Mouse (Mus musculus): Measurements from ENCODE around the gene Kctd15. TPM values are rescaled to one million over a fixed set of nuclear protein-coding genes. Genes with fewer than 3 reads are reported as not detected.

Kctd15 gene
- polyA plus RNA-seq, 1 experiment: not detected

DNA sequence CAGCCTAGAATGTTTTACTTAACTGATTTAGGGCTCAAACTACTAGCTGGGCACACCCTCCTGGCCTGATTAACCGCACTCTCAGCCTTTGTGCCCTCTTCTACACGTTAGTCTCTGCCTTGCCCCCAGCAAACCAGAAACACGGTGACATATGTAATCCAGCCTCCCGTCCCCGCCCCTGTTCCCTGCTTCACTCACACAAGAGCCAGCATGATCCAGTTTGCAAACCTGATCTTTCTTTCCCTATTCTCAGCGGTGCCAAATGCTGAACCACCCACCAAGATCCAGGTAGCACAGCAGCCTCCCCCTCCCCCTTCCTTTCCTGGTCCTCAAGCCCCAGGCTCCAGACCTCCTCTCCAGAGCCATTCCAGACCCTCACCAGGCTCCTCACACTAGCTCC is 13.2 kb downstream of the Kctd15 start:
- H3K4me3 ChIP-seq (replicated peaks): no peak overlapping the region
- H3K4me1 ChIP-seq (ENCODE audit: control insufficient read depth): no peaks in the 10 kb centered on the region
- no peak for TF ChIP-seq TAL1 (IDR thresholded peaks at IDR 0.05; ENCODE audit: low read length)
- TF ChIP-seq GATA1 (IDR thresholded peaks at IDR 0.05; ENCODE audit: low read length): no peak
- peaks cover 2% of the 10 kb centered on the region; the same call in 1 of the 2 replicates for H3K36me3 ChIP-seq (ENCODE audit: control insufficient read depth)
- no peaks in the 10 kb centered on the region for H3K27me3 ChIP-seq (ENCODE audit: control insufficient read depth)
- H3K9me3 ChIP-seq (ENCODE audit: control insufficient read depth, low read length): peaks cover 11% of the 10 kb centered on the region

DNA sequence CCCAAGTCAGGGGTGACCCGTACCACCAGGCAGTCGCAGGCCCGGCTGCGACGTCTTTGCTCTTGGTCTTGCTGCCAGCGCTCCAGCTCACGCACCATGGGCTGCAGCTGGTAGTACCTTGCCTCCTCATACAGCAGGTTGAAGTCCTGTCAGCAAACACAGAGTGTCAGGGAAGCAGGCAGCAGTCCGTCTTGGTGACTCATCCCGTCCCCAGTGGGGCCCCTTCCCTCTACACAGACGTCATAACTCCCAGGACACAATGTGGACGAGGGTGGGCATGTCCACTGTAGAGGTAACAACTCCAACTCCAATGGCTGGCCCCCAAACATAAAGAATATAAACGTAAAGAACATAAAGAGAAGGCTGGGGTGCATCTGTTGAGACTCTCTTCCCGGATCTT is 14.6 kb downstream of the Kctd15 start:
- no peaks in the 10 kb centered on the region for H3K9me3 ChIP-seq (ENCODE audit: control insufficient read depth, low read length)
- H3K4me3 ChIP-seq (replicated peaks): no peak overlapping the region
- TF ChIP-seq TAL1 (IDR thresholded peaks at IDR 0.05; ENCODE audit: low read length) (no peak), GATA1 (IDR thresholded peaks at IDR 0.05; ENCODE audit: low read length) (no peak)

GRCm38 (mm10) chr7:34639798-34640197 is 16.7 kb downstream of the Kctd15 start:
- TF ChIP-seq TAL1 (IDR thresholded peaks at IDR 0.05; ENCODE audit: low read length): no peak
- no peak for TF ChIP-seq GATA1 (IDR thresholded peaks at IDR 0.05; ENCODE audit: low read length)
- no peaks in the 10 kb centered on the region for H3K9me3 ChIP-seq (ENCODE audit: control insufficient read depth, low read length)

More for the DNA sequence above, 14.6 kb downstream of the Kctd15 start:
- peaks cover 2% of the 10 kb centered on the region; the same call in 1 of the 2 replicates for H3K36me3 ChIP-seq (ENCODE audit: control insufficient read depth)
- H3K27me3 ChIP-seq (ENCODE audit: control insufficient read depth): no peaks in the 10 kb centered on the region
- no peaks in the 10 kb centered on the region for H3K4me1 ChIP-seq (ENCODE audit: control insufficient read depth)

GRCm38 (mm10) chr7:34636661-34637060 is 19.9 kb downstream of the Kctd15 start:
- Histone ChIP-seq H3K36me3 (ENCODE audit: control insufficient read depth) (peaks cover 2% of the 10 kb centered on the region; the same call in 1 of the 2 replicates), H3K9me3 (ENCODE audit: control insufficient read depth, low read length) (no peaks in the 10 kb centered on the region), H3K27me3 (ENCODE audit: control insufficient read depth) (no peaks in the 10 kb centered on the region), H3K4me3 (replicated peaks) (no peak overlapping the region), H3K4me1 (ENCODE audit: control insufficient read depth) (no peaks in the 10 kb centered on the region)
- no peak for TF ChIP-seq GATA1 (IDR thresholded peaks at IDR 0.05; ENCODE audit: low read length)
- no peak for TF ChIP-seq TAL1 (IDR thresholded peaks at IDR 0.05; ENCODE audit: low read length)

More at GRCm38 (mm10) chr7:34639798-34640197, 16.7 kb downstream of the Kctd15 start:
- Histone ChIP-seq H3K36me3 (ENCODE audit: control insufficient read depth) (peaks cover 2% of the 10 kb centered on the region; the same call in 1 of the 2 replicates), H3K4me3 (replicated peaks) (no peak overlapping the region), H3K27me3 (ENCODE audit: control insufficient read depth) (no peaks in the 10 kb centered on the region), H3K4me1 (ENCODE audit: control insufficient read depth) (no peaks in the 10 kb centered on the region)

GRCm38 (mm10) chr7:34632966-34633742 is 23.4 kb downstream of the Kctd15 start:
- Histone ChIP-seq H3K9me3 (ENCODE audit: control insufficient read depth, low read length) (no peaks in the 10 kb centered on the region), H3K36me3 (ENCODE audit: control insufficient read depth) (no peaks in the 10 kb centered on the region), H3K4me1 (ENCODE audit: control insufficient read depth) (peaks cover 5% of the 10 kb centered on the region), H3K4me3 (replicated peaks) (no peak overlapping the region), H3K27me3 (ENCODE audit: control insufficient read depth) (no peaks in the 10 kb centered on the region)
- TF ChIP-seq GATA1 (IDR thresholded peaks at IDR 0.05; ENCODE audit: low read length) (no peak), TAL1 (IDR thresholded peaks at IDR 0.05; ENCODE audit: low read length) (no peak)

GRCm38 (mm10) chr7:34630211-34631085 is 26.1 kb downstream of the Kctd15 start:
- Histone ChIP-seq H3K4me1 (ENCODE audit: control insufficient read depth) (peaks cover 5% of the 10 kb centered on the region), H3K9me3 (ENCODE audit: control insufficient read depth, low read length) (no peaks in the 10 kb centered on the region), H3K4me3 (replicated peaks) (no peak overlapping the region)

GRCm38 (mm10) chr7:34629702-34630210 is 26.8 kb downstream of the Kctd15 start:
- H3K9me3 ChIP-seq (ENCODE audit: control insufficient read depth, low read length): no peaks in the 10 kb centered on the region
- H3K4me3 ChIP-seq (replicated peaks): no peak overlapping the region
- peaks cover 5% of the 10 kb centered on the region for H3K4me1 ChIP-seq (ENCODE audit: control insufficient read depth)
- H3K27me3 ChIP-seq (ENCODE audit: control insufficient read depth): no peaks in the 10 kb centered on the region
- TF ChIP-seq GATA1 (IDR thresholded peaks at IDR 0.05; ENCODE audit: low read length) (no peak), TAL1 (IDR thresholded peaks at IDR 0.05; ENCODE audit: low read length) (no peak)
- no peaks in the 10 kb centered on the region for H3K36me3 ChIP-seq (ENCODE audit: control insufficient read depth)

More at GRCm38 (mm10) chr7:34630211-34631085, 26.1 kb downstream of the Kctd15 start:
- Histone ChIP-seq H3K27me3 (ENCODE audit: control insufficient read depth) (no peaks in the 10 kb centered on the region), H3K36me3 (ENCODE audit: control insufficient read depth) (no peaks in the 10 kb centered on the region)
- TF ChIP-seq GATA1 (IDR thresholded peaks at IDR 0.05; ENCODE audit: low read length): no peak

GRCm38 (mm10) chr7:34620411-34620810 is 36.1 kb downstream of the Kctd15 start:
- no peaks in the 10 kb centered on the region for H3K27me3 ChIP-seq (ENCODE audit: control insufficient read depth)
- no peaks in the 10 kb centered on the region for H3K4me1 ChIP-seq (ENCODE audit: control insufficient read depth)
- no peaks in the 10 kb centered on the region for H3K36me3 ChIP-seq (ENCODE audit: control insufficient read depth)
- H3K9me3 ChIP-seq (ENCODE audit: control insufficient read depth, low read length): no peaks in the 10 kb centered on the region
- H3K4me3 ChIP-seq (replicated peaks): no peak overlapping the region
- no peak for TF ChIP-seq TAL1 (IDR thresholded peaks at IDR 0.05; ENCODE audit: low read length)
